Mouse (Mus musculus) T-helper 2 cell (primary cell): ENCODE results near the gene Cldn34a.
"Not testable (repeated sequence)": the region's sequence is repeated elsewhere in the genome, so short reads cannot be mapped to it uniquely, and the experiment has no call there.

Source experiments
- in situ Hi-C: fragments of 300-600 bp; cut with MboI, MseI; formaldehyde crosslinking; loops from one replicate; pipeline ENCODE4 v1.15.1; 2025; ENCODE audit warnings: high pct_unique_total_duplicates

The Cldn34a gene

DNA sequence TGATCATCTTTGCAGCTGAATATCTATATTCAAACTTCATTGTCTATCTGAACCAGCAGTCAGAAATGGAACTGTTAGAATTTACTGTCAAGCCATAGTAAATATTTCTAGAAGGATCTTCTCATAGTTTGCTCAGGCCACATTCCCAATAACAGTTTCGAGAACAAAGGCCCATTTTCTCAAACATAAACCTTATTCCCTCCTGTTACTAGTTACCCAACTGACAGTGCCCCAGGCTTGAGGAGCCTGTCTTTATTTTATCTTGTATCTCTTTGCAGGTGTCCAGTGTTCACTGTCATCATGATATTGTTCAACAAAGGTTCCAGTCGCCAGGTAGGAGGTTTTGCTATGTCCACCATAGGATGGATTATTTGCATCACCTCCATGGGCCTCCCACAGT, at the start of gene Cldn34a:
Gene Cldn34a, plus strand, starts transcription at position 301 of the 400 bp plus-strand sequence.
- in situ Hi-C loops = no loop called here

GRCm38 (mm10) chrX:152518611-152519010, 44.5 kb upstream of the Cldn34a start:
- in situ Hi-C loops = not testable (repeated sequence)

DNA sequence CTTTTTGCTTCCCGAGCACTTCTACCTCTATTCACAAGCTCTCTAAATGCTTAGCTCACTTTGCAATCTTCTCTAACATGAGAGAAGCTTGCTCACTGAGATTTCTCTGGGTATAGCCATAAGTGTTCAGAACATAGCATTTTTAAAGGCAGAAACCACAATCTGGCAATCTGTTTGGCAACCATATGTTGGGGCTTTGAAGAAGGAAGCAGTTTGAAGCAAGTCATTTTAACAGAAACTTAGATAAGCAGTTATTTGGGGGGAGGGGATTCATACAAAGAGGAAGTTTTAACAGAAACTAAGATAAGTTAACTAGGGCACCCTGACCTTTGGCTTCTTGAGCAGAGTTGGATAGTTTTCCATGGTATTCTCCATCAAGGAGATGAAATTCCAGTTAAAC, 17.4 kb upstream of the Cldn34a start:
- in situ Hi-C loops = no loop called here

DNA sequence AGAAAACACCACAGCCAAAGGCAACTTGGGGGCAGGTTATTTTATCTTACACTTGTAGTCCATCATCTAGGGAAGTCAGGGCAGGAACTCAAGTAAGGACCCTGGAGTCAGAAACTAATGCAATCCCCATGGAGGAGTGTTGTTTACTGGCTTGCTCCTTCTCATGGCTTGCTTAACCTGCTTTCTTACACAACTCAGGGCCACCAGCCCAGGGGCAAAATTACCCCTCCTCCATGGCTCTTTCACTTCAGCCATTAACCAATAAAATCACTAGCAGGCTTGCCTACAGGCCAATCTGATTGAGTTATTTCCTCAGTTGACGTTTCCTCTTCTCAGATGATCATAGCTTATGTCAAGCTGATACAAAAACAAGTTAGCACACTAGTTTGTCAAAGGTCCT, 15.0 kb upstream of the Cldn34a start:
- in situ Hi-C loops = no loop called here

DNA sequence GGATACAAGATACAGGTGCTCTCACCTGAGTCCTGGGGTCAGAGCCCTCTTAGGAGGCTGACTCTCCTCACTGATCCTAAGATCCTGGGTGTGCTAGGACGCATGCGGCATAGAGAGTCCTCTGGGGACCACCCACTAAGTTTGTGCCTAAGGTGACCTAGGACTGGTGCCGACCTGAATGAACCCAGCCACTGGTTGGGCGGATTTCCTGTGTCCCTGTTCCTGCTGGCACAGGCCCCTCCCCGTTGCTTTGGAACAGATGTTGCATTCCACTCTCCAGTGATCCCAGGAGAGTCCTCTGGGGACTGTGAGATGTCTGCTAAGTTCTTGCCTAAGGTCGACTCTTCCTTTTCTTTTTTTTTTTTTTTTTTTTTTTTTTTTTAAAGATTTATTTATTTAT, 5.7 kb upstream of the Cldn34a start:
- in situ Hi-C loops = no loop called here
